ENCODE assay signal across 17 mouse cellular contexts in genomic region chr17:33788732-33789131, GRCm38 (mm10). TPM values are rescaled to one million over a fixed set of nuclear protein-coding genes. Genes with fewer than 3 reads are reported as not detected.
DNase-seq lines count a peak whose midpoint lies in the region; ATAC-seq and TF ChIP-seq lines count a peak whose summit lies in the region.
"Had no signal": no experiment of that assay in that cellular context is flagged by ENCODE, and none has a peak within 500 bp of the region (broad histone marks: within the 10 kb centered on the region; RNA-seq: fewer than 3 reads in every experiment).

No protein-coding gene starts in this region.

- intact Hi-C loops in heart, postnatal 36 days (cut with DNase I), result no loop called here

- peak; percentile 96 for TF ChIP-seq EP300 in heart, postnatal 0 days (IDR thresholded peaks at IDR 0.05; ENCODE audit: low read depth)
- no peak for TF ChIP-seq EP300 in MEL (IDR thresholded peaks at IDR 0.05; ENCODE audit: low read depth in 1 of 2, low read length in 2 of 2)
- TF ChIP-seq EP300 in liver, postnatal 0 days (IDR thresholded peaks at IDR 0.05; ENCODE audit: low read depth), result peak; percentile 76

- TF ChIP-seq RAD21 in MEL (IDR thresholded peaks at IDR 0.05; ENCODE audit: low read depth, low read length), result no peak

- 7% methylated on average over 4 of the region's 4 CpGs for WGBS in heart, postnatal 0 days
- WGBS in liver, postnatal 0 days (ENCODE audit: insufficient replicate concordance), result 34% methylated on average over 4 of the region's 4 CpGs
- WGBS in midbrain, embryonic 15.5 days, result 89% methylated on average over 4 of the region's 4 CpGs

- peak; percentile 59 for DNase-seq in gastrocnemius, adult 18-20 months (ENCODE audit: low spot score)
- DNase-seq in gastrocnemius, postnatal 10 days, result no peak
- peak; percentile 50 for DNase-seq in heart, postnatal 0 days (ENCODE audit: low spot score)
- no peak for DNase-seq in heart, postnatal 36 days
- no peak for DNase-seq in MEL (ENCODE audit: low read depth, low spot score)
- no peak for DNase-seq in liver, postnatal 0 days
- DNase-seq in urinary bladder, adult 18-20 months (ENCODE audit: low spot score in 2 of 2), result no peak
- DNase-seq: cerebellum, adult 11 months; cerebellum, postnatal 25 days; lung, postnatal 10 days; retina, postnatal 1 day; thymus, postnatal 36 days had no signal

- peaks cover 21% of the 10 kb centered on the region for H3K4me1 ChIP-seq in heart, postnatal 0 days (ENCODE audit: control insufficient read depth, insufficient read depth)
- peaks cover 0 to 12% of the 10 kb centered on the region in 2 experiments; a peak in 2 of 4 replicates for H3K4me1 ChIP-seq in MEL (ENCODE audit: control insufficient read depth in 1 of 2, insufficient read depth in 2 of 2, low read length in 2 of 2)
- peaks cover 2% of the 10 kb centered on the region; the same call in 1 of the 2 replicates for H3K4me1 ChIP-seq in liver, postnatal 0 days (ENCODE audit: insufficient read depth)
- no peaks in the 10 kb centered on the region for H3K4me1 ChIP-seq in midbrain, embryonic 15.5 days
- H3K4me1 ChIP-seq: embryonic facial prominence, embryonic 12.5 days; neural tube, embryonic 15.5 days had no signal

- no peak overlapping the region for H3K9ac ChIP-seq in heart, postnatal 0 days (replicated peaks; ENCODE audit: low read depth, low read length)
- no peak overlapping the region for H3K9ac ChIP-seq in MEL (ENCODE audit: control insufficient read depth, low read depth, low read length, poor library complexity, severe bottlenecking)
- H3K9ac ChIP-seq in liver, postnatal 0 days (replicated peaks), result no peak overlapping the region
- H3K9ac ChIP-seq in midbrain, embryonic 15.5 days, result no peak overlapping the region
- H3K9ac ChIP-seq: embryonic facial prominence, embryonic 12.5 days; neural tube, embryonic 15.5 days had no signal

- no peak for TF ChIP-seq POLR2A in MEL (IDR thresholded peaks at IDR 0.05; ENCODE audit: control insufficient read depth in 1 of 2, insufficient read depth in 1 of 2, low read depth in 1 of 2, low read length in 2 of 2, poor library complexity in 1 of 2)

- peak overlapping the region; percentile 51 for H3K27ac ChIP-seq in heart, postnatal 0 days (ENCODE audit: low read depth)
- no peak overlapping the region for H3K27ac ChIP-seq in MEL (ENCODE audit: control insufficient read depth, low read depth, low read length)
- H3K27ac ChIP-seq in liver, postnatal 0 days (ENCODE audit: low read depth), result no peak overlapping the region
- H3K27ac ChIP-seq in midbrain, embryonic 15.5 days, result no peak overlapping the region
- H3K27ac ChIP-seq: embryonic facial prominence, embryonic 12.5 days; layer of hippocampus, adult 2 months; neural tube, embryonic 15.5 days had no signal

- H3K4me2 ChIP-seq in heart, postnatal 0 days (ENCODE audit: low read depth, low read length), result no peak overlapping the region
- no peak overlapping the region for H3K4me2 ChIP-seq in liver, postnatal 0 days (ENCODE audit: low read depth, low read length)
- no peak overlapping the region for H3K4me2 ChIP-seq in midbrain, embryonic 15.5 days
- H3K4me2 ChIP-seq: embryonic facial prominence, embryonic 12.5 days; neural tube, embryonic 15.5 days had no signal

- no peaks in the 10 kb centered on the region for H3K36me3 ChIP-seq in heart, postnatal 0 days (replicated peaks; ENCODE audit: control insufficient read depth, insufficient read depth, low read length)
- peaks cover 0 to 4% of the 10 kb centered on the region in 2 experiments; a peak in 2 of 4 replicates for H3K36me3 ChIP-seq in MEL (ENCODE audit: control insufficient read depth in 1 of 2, insufficient read depth in 2 of 2, low read length in 2 of 2)
- H3K36me3 ChIP-seq in liver, postnatal 0 days (replicated peaks; ENCODE audit: insufficient read depth, low read length), result no peaks in the 10 kb centered on the region
- no peaks in the 10 kb centered on the region for H3K36me3 ChIP-seq in midbrain, embryonic 15.5 days (replicated peaks)
- H3K36me3 ChIP-seq: embryonic facial prominence, embryonic 12.5 days; neural tube, embryonic 15.5 days had no signal

- no peak overlapping the region for H3K4me3 ChIP-seq in heart, postnatal 0 days (ENCODE audit: low read depth, low read length)
- no peak overlapping the region for H3K4me3 ChIP-seq in MEL (ENCODE audit: control insufficient read depth in 1 of 2, insufficient read depth in 1 of 2, low read depth in 2 of 2, low read length in 2 of 2)
- no peak overlapping the region for H3K4me3 ChIP-seq in liver, postnatal 0 days (ENCODE audit: low read depth, low read length)
- no peak overlapping the region for H3K4me3 ChIP-seq in midbrain, embryonic 15.5 days
- H3K4me3 ChIP-seq: embryonic facial prominence, embryonic 12.5 days; layer of hippocampus, adult 2 months; neural tube, embryonic 15.5 days had no signal

- H3K27me3 ChIP-seq in heart, postnatal 0 days (ENCODE audit: control insufficient read depth, insufficient read depth, low read length), result no peaks in the 10 kb centered on the region
- no peaks in the 10 kb centered on the region; a peak in 1 of 4 replicates for H3K27me3 ChIP-seq in MEL (ENCODE audit: control insufficient read depth in 1 of 2, insufficient read depth in 2 of 2, low read length in 2 of 2)
- no peaks in the 10 kb centered on the region for H3K27me3 ChIP-seq in liver, postnatal 0 days (ENCODE audit: insufficient read depth, low read length)
- no peaks in the 10 kb centered on the region for H3K27me3 ChIP-seq in midbrain, embryonic 15.5 days (replicated peaks)
- H3K27me3 ChIP-seq: embryonic facial prominence, embryonic 12.5 days; neural tube, embryonic 15.5 days had no signal

- ATAC-seq in heart, postnatal 0 days (ENCODE audit: insufficient read depth, low read depth), result peak; percentile 85
- ATAC-seq in liver, postnatal 0 days, result peak; percentile 67
- ATAC-seq in midbrain, embryonic 15.5 days (replicated peaks), result no peak
- ATAC-seq: hindbrain, embryonic 16.5 days had no signal

- no peaks in the 10 kb centered on the region for H3K79me2 ChIP-seq in MEL (ENCODE audit: control insufficient read depth, insufficient read depth, low read length, poor library complexity)

- no peak for TF ChIP-seq CTCF in heart, postnatal 0 days (IDR thresholded peaks at IDR 0.05; ENCODE audit: low read depth)
- TF ChIP-seq CTCF in MEL (IDR thresholded peaks at IDR 0.05 in 2 of 3, conservative IDR thresholded peaks at IDR 0.05 in 1 of 3; ENCODE audit: control insufficient read depth in 1 of 3, insufficient read depth in 1 of 3, low read depth in 2 of 3, low read length in 3 of 3, poor library complexity in 1 of 3, severe bottlenecking in 1 of 3), result no peak
- no peak for TF ChIP-seq CTCF in liver, postnatal 0 days (IDR thresholded peaks at IDR 0.05; ENCODE audit: low read depth)

- H3K9me3 ChIP-seq in heart, postnatal 0 days (replicated peaks; ENCODE audit: control insufficient read depth, low read length), result no peaks in the 10 kb centered on the region
- H3K9me3 ChIP-seq in MEL (replicated peaks; ENCODE audit: insufficient read depth, low read length), result no peaks in the 10 kb centered on the region
- H3K9me3 ChIP-seq in liver, postnatal 0 days (ENCODE audit: low read length), result no peaks in the 10 kb centered on the region
- no peaks in the 10 kb centered on the region for H3K9me3 ChIP-seq in midbrain, embryonic 15.5 days
- H3K9me3 ChIP-seq: embryonic facial prominence, embryonic 12.5 days; neural tube, embryonic 15.5 days had no signal

RNA-seq across cellular contexts. Expression of gene Angptl4, which starts 7.1 kb away (rescaled TPM):
- total RNA-seq in gastrocnemius, adult 18-20 months (2021), result 1 to 10 TPM; 4.3 to 6.6 TPM
- 10 to 100 TPM; 22.7 to 36.0 TPM for total RNA-seq in gastrocnemius, postnatal 10 days (2021)
- total RNA-seq in heart, postnatal 0 days (2014; rRNA removed; ENCODE audit: low replicate concordance), result 35.2 and 79.3 TPM in 2 replicates
- polyA plus RNA-seq in heart, postnatal 0 days (2015; fragmentation: Nextera tagmentation; extraction: Ambion mirVana), result 59.2 and 124 TPM in 2 replicates
- total RNA-seq in heart, postnatal 36 days (2021), result 10 to 100 TPM; 18.2 to 58.8 TPM
- 11.7 and 13.5 TPM in 2 replicates for total RNA-seq in MEL (2012; rRNA removed)
- 10 to 100 TPM in 1 of 2 experiments, not detected in 1; 15.8 TPM for polyA plus RNA-seq in MEL (2012; ENCODE audit: insufficient read depth in 1 of 2, insufficient read length in 2 of 2, low read depth in 1 of 2, low replicate concordance in 2 of 2, missing spikeins in 1 of 2)
- polyA plus RNA-seq in liver, postnatal 0 days (2015; fragmentation: Nextera tagmentation; extraction: Ambion mirVana), result 64.4 and 93.5 TPM in 2 replicates
- polyA plus RNA-seq in midbrain, embryonic 15.5 days (2015; fragmentation: Nextera tagmentation; extraction: Ambion mirVana), result 22.6 and 23.3 TPM in 2 replicates

RNA-seq across cellular contexts. Expression of gene Kank3, which starts 21.6 kb away (rescaled TPM):
- total RNA-seq in gastrocnemius, adult 18-20 months (2021), result 10 to 100 TPM; 13.4 to 16.6 TPM
- 10 to 100 TPM; 27.6 to 33.3 TPM for total RNA-seq in gastrocnemius, postnatal 10 days (2021)
- 33.3 and 68.7 TPM in 2 replicates for total RNA-seq in heart, postnatal 0 days (2014; rRNA removed; ENCODE audit: low replicate concordance)
- 46.1 and 50.8 TPM in 2 replicates for polyA plus RNA-seq in heart, postnatal 0 days (2015; fragmentation: Nextera tagmentation; extraction: Ambion mirVana)
- total RNA-seq in heart, postnatal 36 days (2021), result 10 to 100 TPM; 55.7 to 81.7 TPM
- 5.0 and 5.2 TPM in 2 replicates for total RNA-seq in MEL (2012; rRNA removed)
- polyA plus RNA-seq in MEL (2012; ENCODE audit: insufficient read depth in 1 of 2, insufficient read length in 2 of 2, low read depth in 1 of 2, low replicate concordance in 2 of 2, missing spikeins in 1 of 2), result 1 to 10 TPM in 1 of 2 experiments, not detected in 1; 5.5 TPM
- 9.4 and 10.6 TPM in 2 replicates for polyA plus RNA-seq in liver, postnatal 0 days (2015; fragmentation: Nextera tagmentation; extraction: Ambion mirVana)
- 51.5 and 53.4 TPM in 2 replicates for polyA plus RNA-seq in midbrain, embryonic 15.5 days (2015; fragmentation: Nextera tagmentation; extraction: Ambion mirVana)

RNA-seq across cellular contexts. Expression of gene Rab11b, which starts 28.4 kb away (rescaled TPM):
- 100 to 1,000 TPM; 138 to 142 TPM for total RNA-seq in gastrocnemius, adult 18-20 months (2021)
- 100 to 1,000 TPM; 166 to 186 TPM for total RNA-seq in gastrocnemius, postnatal 10 days (2021)
- total RNA-seq in heart, postnatal 0 days (2014; rRNA removed; ENCODE audit: low replicate concordance), result 58.6 and 87.8 TPM in 2 replicates
- 382 and 425 TPM in 2 replicates for polyA plus RNA-seq in heart, postnatal 0 days (2015; fragmentation: Nextera tagmentation; extraction: Ambion mirVana)
- total RNA-seq in heart, postnatal 36 days (2021), result 100 to 1,000 TPM; 269 to 304 TPM
- total RNA-seq in MEL (2012; rRNA removed), result 24.0 and 26.3 TPM in 2 replicates
- 100 to 1,000 TPM in 1 of 2 experiments, not detected in 1; 105 TPM for polyA plus RNA-seq in MEL (2012; ENCODE audit: insufficient read depth in 1 of 2, insufficient read length in 2 of 2, low read depth in 1 of 2, low replicate concordance in 2 of 2, missing spikeins in 1 of 2)
- 80.4 and 88.9 TPM in 2 replicates for polyA plus RNA-seq in liver, postnatal 0 days (2015; fragmentation: Nextera tagmentation; extraction: Ambion mirVana)
- 630 and 639 TPM in 2 replicates for polyA plus RNA-seq in midbrain, embryonic 15.5 days (2015; fragmentation: Nextera tagmentation; extraction: Ambion mirVana)

RNA-seq across cellular contexts. Expression of gene Rps28, which starts 35.6 kb away (rescaled TPM):
- total RNA-seq in gastrocnemius, adult 18-20 months (2021), result 100 to 1,000 TPM; 586 to 627 TPM
- 1,000 to 10,000 TPM; 1,176 to 1,238 TPM for total RNA-seq in gastrocnemius, postnatal 10 days (2021)
- total RNA-seq in heart, postnatal 0 days (2014; rRNA removed; ENCODE audit: low replicate concordance), result 127 and 305 TPM in 2 replicates
- polyA plus RNA-seq in heart, postnatal 0 days (2015; fragmentation: Nextera tagmentation; extraction: Ambion mirVana), result 622 and 631 TPM in 2 replicates
- 100 to 1,000 TPM; 764 to 784 TPM for total RNA-seq in heart, postnatal 36 days (2021)
- 3,378 and 3,556 TPM in 2 replicates for total RNA-seq in MEL (2012; rRNA removed)
- polyA plus RNA-seq in MEL (2012; ENCODE audit: insufficient read depth in 1 of 2, insufficient read length in 2 of 2, low read depth in 1 of 2, low replicate concordance in 2 of 2, missing spikeins in 1 of 2), result 1,000 to 10,000 TPM in 1 of 2 experiments, 100 to 1,000 TPM in 1; 994 to 2,154 TPM
- polyA plus RNA-seq in liver, postnatal 0 days (2015; fragmentation: Nextera tagmentation; extraction: Ambion mirVana), result 699 and 710 TPM in 2 replicates
- polyA plus RNA-seq in midbrain, embryonic 15.5 days (2015; fragmentation: Nextera tagmentation; extraction: Ambion mirVana), result 476 TPM in 2 replicates

RNA-seq across cellular contexts. Expression of gene Ndufa7, which starts 35.6 kb away (rescaled TPM):
- total RNA-seq in gastrocnemius, adult 18-20 months (2021), result 100 to 1,000 TPM; 375 to 377 TPM
- 100 to 1,000 TPM; 322 to 360 TPM for total RNA-seq in gastrocnemius, postnatal 10 days (2021)
- total RNA-seq in heart, postnatal 0 days (2014; rRNA removed; ENCODE audit: low replicate concordance), result 467 and 766 TPM in 2 replicates
- polyA plus RNA-seq in heart, postnatal 0 days (2015; fragmentation: Nextera tagmentation; extraction: Ambion mirVana), result 899 and 938 TPM in 2 replicates
- total RNA-seq in heart, postnatal 36 days (2021), result 100 to 1,000 TPM; 648 to 672 TPM
- total RNA-seq in MEL (2012; rRNA removed), result 359 and 370 TPM in 2 replicates
- polyA plus RNA-seq in MEL (2012; ENCODE audit: insufficient read depth in 1 of 2, insufficient read length in 2 of 2, low read depth in 1 of 2, low replicate concordance in 2 of 2, missing spikeins in 1 of 2), result 100 to 1,000 TPM in 1 of 2 experiments, not detected in 1; 326 TPM
- 379 and 389 TPM in 2 replicates for polyA plus RNA-seq in liver, postnatal 0 days (2015; fragmentation: Nextera tagmentation; extraction: Ambion mirVana)
- 467 and 476 TPM in 2 replicates for polyA plus RNA-seq in midbrain, embryonic 15.5 days (2015; fragmentation: Nextera tagmentation; extraction: Ambion mirVana)

Comparison
In these comparisons a context has a peak if more than half of its experiments do, and no peak if none do; other contexts are left out.
1. DNase-seq: peak in gastrocnemius, adult 18-20 months (single experiment) and heart, postnatal 0 days (single experiment); none in gastrocnemius, postnatal 10 days (single experiment), heart, postnatal 36 days (0 of 2), MEL (single experiment), liver, postnatal 0 days (single experiment) and urinary bladder, adult 18-20 months (0 of 2).